Mouse (Mus musculus) midbrain, embryonic 13.5 days (tissue): ENCODE measurements around the gene Kat5. TPM values are rescaled to one million over a fixed set of nuclear protein-coding genes. Genes with fewer than 3 reads are reported as not detected.
A peak's percentile ranks its signal among the peaks of the same experiment; 100 is the strongest.

Source experiments
- ATAC-seq: fragments of 200-750 bp; cut with Nextera tagmentation; 2 replicates; pipeline ENCODE4 v1.8.0; 2017; ENCODE audit warnings: mild to moderate bottlenecking, moderate TSS enrichment, moderate library complexity
- H3K27ac ChIP-seq: fragments of 300-500 bp; sonication (generic); 2 replicates; pipeline ENCODE4 v1.5.1; 2015; ENCODE audit warnings: inconsistent platforms, mild to moderate bottlenecking, moderate library complexity
- H3K27me3 ChIP-seq: fragments of 300-500 bp; sonication (generic); 2 replicates; pipeline ENCODE4 v1.6.1; 2015; ENCODE audit warnings: mild to moderate bottlenecking, inconsistent platforms
- H3K36me3 ChIP-seq: fragments of 300-500 bp; sonication (generic); 2 replicates; pipeline ENCODE4 v1.6.1; 2015; ENCODE audit warnings: mild to moderate bottlenecking, inconsistent platforms
- H3K4me1 ChIP-seq: fragments of 300-500 bp; sonication (generic); replicated peaks from 2 replicates; pipeline ENCODE4 v1.6.1; 2015; ENCODE audit warnings: inconsistent platforms
- H3K4me2 ChIP-seq: fragments of 300-500 bp; sonication (generic); replicated peaks from 2 replicates; pipeline ENCODE4 v1.6.1; 2015; ENCODE audit warnings: moderate library complexity, mild to moderate bottlenecking, inconsistent platforms
- H3K4me3 ChIP-seq: fragments of 300-500 bp; sonication (generic); replicated peaks from 2 replicates; pipeline ENCODE4 v1.5.1; 2015; ENCODE audit warnings: mild to moderate bottlenecking, inconsistent platforms
- H3K9ac ChIP-seq: fragments of 300-500 bp; sonication (generic); replicated peaks from 2 replicates; pipeline ENCODE4 v1.6.1; 2015; ENCODE audit warnings: mild to moderate bottlenecking, inconsistent platforms
- H3K9me3 ChIP-seq: fragments of 300-500 bp; sonication (generic); 2 replicates; pipeline ENCODE4 v1.6.1; 2016; ENCODE audit warnings: mild to moderate bottlenecking, inconsistent platforms
- WGBS: fragments of 180-500 bp; shearing (Covaris S2); methylation state at CpG from one replicate; pipeline ENCODE4 v1.1.7; 2015; 5-methylcytosine and 5-hydroxymethylcytosine counted together
- polyA plus RNA-seq: library from polyadenylated mRNA; unstranded; fragments of >200 nt; fragmentation: Nextera tagmentation; extraction: Ambion mirVana; gene quantifications from 2 replicates; pipeline ENCODE4 v1.2.1, GENCODE M21; 2015

Kat5 gene
- 82.3 and 89.3 TPM in 2 replicates for polyA plus RNA-seq

DNA sequence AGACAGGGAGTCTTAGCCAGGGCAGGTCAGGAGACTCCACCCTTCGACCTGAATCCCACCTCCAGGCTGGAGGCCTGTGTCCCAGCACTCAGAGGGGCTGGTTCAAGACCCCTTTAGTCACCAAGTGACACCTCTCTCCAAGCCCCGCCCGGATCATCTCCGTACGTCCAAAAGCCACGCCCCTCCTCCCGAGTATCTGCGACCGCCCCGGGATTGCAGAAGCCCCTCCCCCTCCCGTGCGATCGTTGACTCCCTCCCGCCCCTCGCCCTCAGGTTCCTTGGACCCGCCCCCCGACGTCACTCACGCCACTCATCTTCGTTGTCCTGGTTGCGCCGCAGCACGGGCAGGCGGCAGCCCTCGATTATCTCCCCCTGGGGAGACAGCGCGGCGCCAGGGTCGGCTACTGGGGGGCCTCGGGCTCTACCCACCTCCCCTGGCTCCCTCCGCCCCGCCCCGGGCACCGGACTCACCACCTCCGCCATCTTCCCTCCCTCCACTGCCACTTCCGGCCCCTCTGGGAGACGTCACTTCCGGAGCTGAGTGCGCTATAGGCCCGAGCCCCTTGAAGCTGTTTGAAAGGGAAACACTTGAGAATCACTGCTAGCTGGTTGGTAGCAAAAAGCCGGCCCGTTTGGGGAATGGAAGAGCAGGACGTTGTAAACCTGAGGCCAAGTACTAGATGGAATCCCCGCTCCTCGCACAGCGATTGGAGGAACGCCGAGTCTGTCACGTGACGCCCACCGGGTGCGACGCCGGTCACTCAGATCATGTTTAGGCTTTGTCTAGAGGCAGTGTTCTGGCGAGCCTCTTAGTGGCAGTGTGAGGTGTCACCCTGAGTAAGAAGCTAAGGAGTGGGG is at the start of gene Kat5:
Kat5 (minus strand) TSS at position 691 of the 858 bp plus-strand sequence.
- peak; percentile 93 for ATAC-seq
- Histone ChIP-seq H3K27me3 (peaks cover 9% of the 10 kb centered on the region; the same call in 1 of the 2 replicates), H3K4me2 (peak within 1 kb of the TSS; percentile 77), H3K36me3 (peaks cover 39% of the 10 kb centered on the region), H3K9ac (peak within 1 kb of the TSS; percentile 82), H3K27ac (peak within 1 kb of the TSS; percentile 97), H3K9me3 (no peaks in the 10 kb centered on the region), H3K4me3 (peak within 1 kb of the TSS; percentile 63), H3K4me1 (peaks cover 24% of the 10 kb centered on the region)
- under 1% methylated on average over 54 of the region's 55 CpGs for WGBS

DNA sequence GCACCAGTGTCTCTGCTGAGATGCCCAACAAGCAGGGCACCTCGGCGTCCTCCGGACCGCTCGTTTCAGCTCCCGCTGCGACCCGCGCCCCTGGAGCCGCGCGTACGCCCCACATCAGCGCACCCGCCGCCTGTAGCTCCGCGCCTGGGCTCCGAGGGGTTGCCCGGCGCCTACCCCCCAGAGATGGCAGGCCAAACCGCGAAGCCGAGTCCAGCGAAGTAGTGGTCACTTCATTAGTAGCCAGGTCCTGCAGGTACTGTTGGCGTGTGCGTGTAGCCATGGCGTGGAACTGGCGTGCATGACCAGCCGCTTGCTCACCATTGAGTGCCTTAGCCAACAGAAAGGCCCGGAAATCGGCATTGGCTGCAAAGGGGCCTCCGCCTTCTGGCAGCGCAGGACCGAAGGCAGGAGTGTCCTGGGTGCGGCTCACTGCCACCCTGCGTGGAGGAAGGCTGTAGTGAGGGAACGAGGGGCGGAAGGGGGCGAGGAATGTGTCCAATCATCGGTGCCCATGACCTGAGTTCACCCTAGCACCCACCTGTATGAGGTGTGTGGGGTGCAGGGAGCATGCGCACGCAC is 44.8 kb upstream of the Kat5 start:
- H3K4me1 ChIP-seq: peaks cover 15% of the 10 kb centered on the region
- ATAC-seq: peak; percentile 32; the same call in 1 of the 2 replicates
- 5% methylated on average over 43 of the region's 43 CpGs for WGBS

DNA sequence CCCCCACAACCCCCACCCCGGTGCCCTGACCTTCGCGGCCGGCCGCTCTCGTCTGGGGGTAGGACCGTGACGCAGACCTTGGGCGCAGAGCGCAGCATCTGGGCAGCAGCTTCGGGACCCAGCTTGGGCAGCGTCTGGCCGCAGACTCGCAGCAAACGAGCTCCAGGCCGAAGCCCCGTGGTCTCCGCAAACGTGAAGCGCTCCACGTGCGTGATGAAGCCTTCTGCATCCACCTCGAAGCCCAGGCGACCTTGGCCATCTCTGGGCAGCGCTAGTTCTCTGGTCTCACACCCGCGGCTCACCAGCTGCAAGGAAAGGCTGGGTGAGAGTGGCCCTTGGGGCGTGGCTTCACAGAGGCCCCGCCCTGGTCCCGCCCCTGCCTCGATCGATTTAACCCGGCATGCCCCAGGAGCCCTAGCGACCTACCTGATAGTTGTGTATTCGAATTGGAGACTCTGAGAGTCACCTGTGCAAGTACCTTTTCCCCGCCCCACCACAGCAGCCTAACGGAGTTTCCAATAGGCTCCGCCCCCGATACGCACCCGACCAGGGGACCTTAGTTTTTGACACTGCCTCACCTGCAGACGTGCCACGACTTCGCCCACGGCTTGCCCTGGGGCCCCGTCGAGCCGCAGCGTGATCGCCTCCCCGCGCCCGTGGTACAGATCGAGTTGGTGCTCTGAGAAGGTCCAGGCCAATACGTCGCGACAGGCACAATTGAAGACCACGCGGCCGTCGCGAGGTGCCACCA is 44.1 kb upstream of the Kat5 start:
- peak overlapping the region; percentile 70 for H3K4me2 ChIP-seq
- peak overlapping the region; percentile 57 for H3K9ac ChIP-seq
- peaks cover 15% of the 10 kb centered on the region; the same call in 1 of the 2 replicates for H3K36me3 ChIP-seq
- H3K4me3 ChIP-seq: peak overlapping the region; percentile 42
- peaks cover 17% of the 10 kb centered on the region for H3K4me1 ChIP-seq
- WGBS: 8% methylated on average over 62 of the region's 62 CpGs
- H3K9me3 ChIP-seq: no peaks in the 10 kb centered on the region
- peaks cover 48% of the 10 kb centered on the region for H3K27me3 ChIP-seq
- peak; percentile 46 for ATAC-seq
- H3K27ac ChIP-seq: no peak overlapping the region

More for the DNA sequence above, 44.8 kb upstream of the Kat5 start:
- peak overlapping the region; percentile 70 for H3K4me2 ChIP-seq
- no peaks in the 10 kb centered on the region for H3K9me3 ChIP-seq
- peak overlapping the region; percentile 42 for H3K4me3 ChIP-seq
- peak overlapping the region; percentile 57 for H3K9ac ChIP-seq
- peaks cover 48% of the 10 kb centered on the region for H3K27me3 ChIP-seq
- H3K36me3 ChIP-seq: peaks cover 17% of the 10 kb centered on the region; the same call in 1 of the 2 replicates
- no peak overlapping the region for H3K27ac ChIP-seq

DNA sequence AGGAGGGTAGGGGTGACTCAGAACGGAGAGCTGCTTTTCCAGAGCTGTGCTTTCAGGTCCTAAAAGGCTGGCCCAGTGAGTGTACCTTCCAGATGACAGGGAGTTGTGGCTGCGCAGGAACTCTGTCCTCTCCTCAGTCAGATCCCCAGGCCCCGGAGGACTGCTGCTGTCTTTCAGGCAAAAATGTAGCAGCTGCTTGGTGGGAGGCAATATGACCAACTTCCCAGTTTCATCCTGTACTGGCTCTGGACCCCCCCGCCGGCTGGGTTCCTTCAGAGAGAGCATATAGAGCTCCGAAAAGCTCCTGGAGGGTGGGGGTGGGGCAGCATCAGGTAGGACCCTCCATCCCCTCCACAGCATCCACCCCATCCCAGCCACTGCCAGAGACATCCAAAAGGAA is 42.5 kb upstream of the Kat5 start:
- Histone ChIP-seq H3K27ac (no peak overlapping the region), H3K9me3 (no peaks in the 10 kb centered on the region), H3K4me3 (no peak overlapping the region), H3K4me1 (peaks cover 29% of the 10 kb centered on the region), H3K36me3 (peaks cover 18% of the 10 kb centered on the region), H3K4me2 (no peak overlapping the region), H3K27me3 (peaks cover 48% of the 10 kb centered on the region), H3K9ac (no peak overlapping the region)
- no peak for ATAC-seq
- WGBS: 69% methylated on average over 6 of the region's 6 CpGs

DNA sequence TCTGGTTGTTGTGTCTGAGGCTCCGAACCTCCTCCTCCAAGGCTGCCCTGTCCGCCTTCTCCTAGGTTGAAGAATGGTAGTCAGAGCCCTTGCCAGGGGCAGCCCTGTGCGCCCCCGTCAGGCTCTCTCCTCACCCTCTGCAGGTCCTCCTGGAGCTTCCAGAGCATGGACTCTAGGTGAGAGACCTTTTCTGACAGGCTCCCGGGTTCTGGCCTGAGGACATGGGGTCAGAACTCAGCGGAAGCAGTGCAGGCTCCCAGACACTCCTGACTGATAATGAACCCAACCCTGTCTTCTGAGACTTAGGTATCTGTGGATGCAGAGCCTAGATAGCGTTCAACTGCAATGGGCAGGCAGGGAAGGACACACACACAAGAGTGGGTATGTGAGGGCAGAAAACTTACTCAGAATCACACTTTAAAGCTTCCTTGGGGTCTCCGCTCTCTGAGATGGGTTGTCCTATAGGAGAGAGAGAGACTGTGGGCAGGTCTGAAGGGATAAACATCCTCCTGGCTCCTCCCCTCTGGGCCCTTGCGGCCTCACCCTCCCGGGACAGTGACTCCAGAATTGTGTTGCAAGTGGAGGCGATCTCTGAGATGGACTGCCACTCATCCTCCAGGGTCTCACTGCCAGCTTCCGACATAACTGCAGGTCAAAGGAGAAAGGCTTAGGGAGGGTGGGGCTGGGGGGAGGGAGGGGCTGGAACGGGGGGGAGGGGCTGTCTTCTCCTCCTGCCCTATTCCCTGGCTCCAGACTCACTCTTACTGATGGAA is 41.7 kb upstream of the Kat5 start:
- H3K4me1 ChIP-seq: peaks cover 29% of the 10 kb centered on the region
- H3K27me3 ChIP-seq: peaks cover 46% of the 10 kb centered on the region
- H3K9me3 ChIP-seq: no peaks in the 10 kb centered on the region
- H3K36me3 ChIP-seq: peaks cover 27% of the 10 kb centered on the region
- no peak overlapping the region for H3K4me3 ChIP-seq
- 63% methylated on average over 12 of the region's 13 CpGs for WGBS
- H3K27ac ChIP-seq: no peak overlapping the region
- ATAC-seq: no peak
- H3K9ac ChIP-seq: no peak overlapping the region
- H3K4me2 ChIP-seq: no peak overlapping the region

DNA sequence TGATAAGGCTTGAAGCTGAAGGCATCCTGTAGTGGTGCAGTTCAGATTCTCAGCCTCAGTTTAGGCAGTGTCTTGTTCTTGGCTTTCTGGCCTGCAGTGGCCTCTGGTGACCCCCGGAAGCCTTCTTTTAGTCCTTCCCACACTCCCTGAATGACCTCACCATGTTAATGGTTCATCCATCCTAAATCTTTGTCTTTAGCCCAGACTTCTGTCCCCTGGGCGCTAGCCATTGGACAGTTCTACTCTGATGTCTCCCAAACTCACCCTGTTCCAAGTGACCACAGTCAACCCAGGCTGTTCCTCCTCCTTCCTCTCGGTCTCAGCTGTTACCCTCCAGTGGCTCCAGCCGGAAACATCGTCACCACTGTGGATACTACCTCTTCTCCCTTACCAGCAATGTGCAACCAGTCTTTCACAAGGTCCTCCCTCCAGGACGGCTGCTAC is 39.3 kb upstream of the Kat5 start:
- ATAC-seq: peak; percentile 15; the same call in 1 of the 2 replicates
- 72% methylated on average over 6 of the region's 6 CpGs for WGBS
- peaks cover 21% of the 10 kb centered on the region for H3K4me1 ChIP-seq

DNA sequence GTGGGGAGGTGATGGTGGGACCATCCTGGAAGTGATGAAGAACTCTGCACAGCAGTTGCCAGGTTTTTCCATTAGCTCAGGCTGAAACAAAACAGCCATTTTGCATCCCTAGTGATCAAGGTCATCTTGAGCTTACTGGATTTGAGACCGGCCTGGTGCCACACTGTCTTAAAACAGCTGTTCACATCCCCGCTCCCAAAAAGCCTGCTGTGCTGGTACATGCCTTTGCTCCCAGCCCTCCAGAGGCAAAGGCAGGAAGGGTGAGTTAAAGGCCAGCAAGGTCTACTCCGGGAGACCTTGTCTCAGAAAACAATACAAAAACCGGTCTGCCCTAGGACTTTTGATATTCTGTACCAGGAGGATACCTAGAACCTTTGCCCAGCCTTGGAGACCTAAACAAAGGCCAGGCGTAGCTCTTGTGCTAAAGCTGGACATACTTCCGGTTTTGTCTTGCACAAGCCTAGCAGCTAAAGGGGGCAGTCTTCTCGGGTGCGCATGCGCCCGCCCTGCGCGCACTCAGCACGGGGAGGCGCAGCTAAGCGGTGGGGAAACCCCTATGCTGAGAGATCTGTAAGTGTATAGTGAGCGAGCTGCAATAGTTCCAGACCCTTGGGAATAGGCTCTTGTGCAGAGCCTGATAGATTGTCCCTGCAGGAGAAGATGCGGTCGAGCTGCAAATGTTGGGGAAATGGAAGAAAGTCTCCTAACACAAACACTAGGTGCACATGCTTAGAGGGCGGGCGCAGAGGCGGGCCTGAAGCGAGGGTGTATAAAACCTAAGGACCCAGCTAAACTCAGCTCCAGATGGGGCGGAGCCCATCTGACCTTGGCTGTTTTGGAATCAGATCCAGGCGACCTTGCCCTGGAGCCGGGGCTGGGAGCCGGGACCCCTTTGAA is 38.6 kb upstream of the Kat5 start:
- 12% methylated on average over 26 of the region's 26 CpGs for WGBS
- Histone ChIP-seq H3K9me3 (no peaks in the 10 kb centered on the region), H3K36me3 (peaks cover 57% of the 10 kb centered on the region), H3K9ac (peak overlapping the region; percentile 53), H3K4me1 (peaks cover 14% of the 10 kb centered on the region), H3K4me2 (peak overlapping the region; percentile 57), H3K4me3 (peak overlapping the region; percentile 33), H3K27me3 (peaks cover 16% of the 10 kb centered on the region), H3K27ac (peak overlapping the region; percentile 82)
- peak; percentile 93 for ATAC-seq

More for the DNA sequence above, 39.3 kb upstream of the Kat5 start:
- Histone ChIP-seq H3K27me3 (peaks cover 23% of the 10 kb centered on the region), H3K36me3 (peaks cover 50% of the 10 kb centered on the region), H3K9me3 (no peaks in the 10 kb centered on the region), H3K4me3 (peak overlapping the region; percentile 33), H3K4me2 (peak overlapping the region; percentile 57), H3K27ac (peak overlapping the region; percentile 82), H3K9ac (peak overlapping the region; percentile 53)

DNA sequence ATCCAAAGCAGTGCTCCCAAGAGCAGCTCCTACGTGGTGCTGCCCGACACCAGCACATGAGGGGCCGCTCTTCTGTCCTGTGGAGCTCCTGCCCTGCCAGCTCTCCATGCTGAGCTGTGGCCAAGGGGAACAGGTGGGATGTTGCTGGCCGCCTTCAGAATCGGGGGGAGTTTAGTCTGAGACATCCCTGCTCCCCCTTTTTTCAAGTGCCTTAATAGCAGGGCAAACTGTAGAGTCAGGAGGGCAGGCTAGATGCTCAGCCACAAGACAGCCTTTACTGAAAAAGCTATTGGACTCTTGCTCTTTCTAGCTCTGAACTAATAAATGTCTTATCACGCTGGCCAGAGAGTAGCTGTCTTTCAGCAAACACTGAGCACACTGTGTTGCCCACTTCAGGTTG is 37.8 kb upstream of the Kat5 start:
- Histone ChIP-seq H3K27ac (peak overlapping the region; percentile 82), H3K9me3 (no peaks in the 10 kb centered on the region), H3K36me3 (peaks cover 64% of the 10 kb centered on the region), H3K4me3 (no peak overlapping the region), H3K27me3 (peaks cover 8% of the 10 kb centered on the region), H3K4me1 (peaks cover 14% of the 10 kb centered on the region), H3K4me2 (no peak overlapping the region), H3K9ac (0 out of 2 replicates have a peak overlapping the region, but pooled peaks have one; percentile 53)
- no peak for ATAC-seq
- 98% methylated on average over 6 of the region's 6 CpGs for WGBS

DNA sequence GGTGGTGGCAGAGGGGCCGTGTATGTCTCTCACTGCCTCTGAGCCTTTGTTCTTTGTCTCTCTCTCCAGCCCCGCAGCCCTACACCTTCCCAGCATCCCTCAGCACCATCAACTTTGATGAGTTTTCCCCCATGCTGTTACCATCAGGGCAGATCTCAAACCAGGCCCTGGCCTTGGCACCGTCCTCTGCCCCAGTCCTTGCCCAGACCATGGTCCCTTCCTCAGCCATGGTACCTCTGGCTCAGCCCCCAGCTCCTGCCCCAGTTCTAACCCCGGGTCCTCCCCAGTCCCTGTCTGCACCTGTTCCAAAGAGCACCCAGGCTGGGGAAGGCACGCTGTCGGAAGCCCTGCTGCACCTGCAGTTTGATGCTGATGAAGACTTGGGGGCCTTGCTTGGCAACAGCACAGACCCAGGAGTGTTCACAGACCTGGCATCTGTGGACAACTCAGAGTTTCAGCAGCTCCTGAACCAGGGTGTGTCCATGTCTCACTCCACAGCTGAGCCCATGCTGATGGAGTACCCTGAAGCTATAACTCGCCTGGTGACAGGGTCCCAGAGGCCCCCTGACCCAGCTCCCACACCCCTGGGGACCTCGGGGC is 36.8 kb upstream of the Kat5 start:
- H3K9me3 ChIP-seq: no peaks in the 10 kb centered on the region
- peaks cover 67% of the 10 kb centered on the region for H3K36me3 ChIP-seq
- no peaks in the 10 kb centered on the region; the same call in 1 of the 2 replicates for H3K27me3 ChIP-seq
- no peak overlapping the region for H3K4me3 ChIP-seq
- no peak overlapping the region for H3K27ac ChIP-seq
- H3K9ac ChIP-seq: no peak overlapping the region; the same call in 1 of the 2 replicates
- ATAC-seq: no peak
- no peak overlapping the region for H3K4me2 ChIP-seq
- peaks cover 14% of the 10 kb centered on the region for H3K4me1 ChIP-seq
- 90% methylated on average over 8 of the region's 8 CpGs for WGBS

DNA sequence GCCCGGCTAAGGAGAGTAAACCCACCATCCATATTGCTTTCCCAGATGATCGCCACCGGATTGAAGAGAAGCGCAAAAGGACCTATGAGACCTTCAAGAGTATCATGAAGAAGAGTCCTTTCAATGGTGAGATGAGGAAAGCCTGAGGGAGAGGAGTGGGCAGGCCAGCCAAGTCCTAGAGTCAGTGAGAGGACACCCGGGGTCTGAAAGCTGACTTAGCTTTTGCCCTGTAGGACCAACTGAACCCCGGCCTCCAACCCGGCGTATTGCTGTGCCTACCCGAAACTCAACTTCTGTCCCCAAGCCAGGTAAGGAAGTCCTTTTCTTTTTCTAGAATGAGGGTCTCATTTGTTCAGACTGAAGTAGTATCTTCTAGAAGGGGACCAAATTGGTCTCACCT is 35.2 kb upstream of the Kat5 start:
- no peak overlapping the region for H3K4me3 ChIP-seq
- H3K27me3 ChIP-seq: no peaks in the 10 kb centered on the region
- H3K27ac ChIP-seq: no peak overlapping the region
- no peak overlapping the region for H3K9ac ChIP-seq
- no peak overlapping the region for H3K4me2 ChIP-seq
- ATAC-seq: no peak
- WGBS: 95% methylated on average over 9 of the region's 9 CpGs
- H3K36me3 ChIP-seq: peaks cover 77% of the 10 kb centered on the region
- H3K4me1 ChIP-seq: peaks cover 14% of the 10 kb centered on the region
- no peaks in the 10 kb centered on the region for H3K9me3 ChIP-seq
